ENCODE assay signal across 17 mouse cellular contexts in genomic region chr10:99211503-99212265, GRCm38 (mm10). TPM values are rescaled to one million over a fixed set of nuclear protein-coding genes. Genes with fewer than 3 reads are reported as not detected.
DNase-seq lines count a peak whose midpoint lies in the region; ATAC-seq and TF ChIP-seq lines count a peak whose summit lies in the region.
"Had no signal": no experiment of that assay in that cellular context is flagged by ENCODE, and none has a peak within 500 bp of the region (broad histone marks: within the 10 kb centered on the region; RNA-seq: fewer than 3 reads in every experiment).

No protein-coding gene starts in this region.

- TF ChIP-seq CTCF in C2C12 (IDR thresholded peaks at IDR 0.05; ENCODE audit: control insufficient read depth, insufficient read depth, insufficient read length) (no peak), CH12.LX (conservative IDR thresholded peaks at IDR 0.05 in 1 of 2, IDR thresholded peaks at IDR 0.05 in 1 of 2; ENCODE audit: low read depth in 2 of 2, low read length in 2 of 2) (no peak)
- TF ChIP-seq CTCF in intestine, postnatal 0 days (IDR thresholded peaks at IDR 0.05; ENCODE audit: low read depth): no peak

- DNase-seq in CH12.LX (ENCODE audit: extremely low read depth) (no peak), MN1 (ENCODE audit: low spot score) (no peak)
- no peak for DNase-seq in thymus, postnatal 4 days
- no peak for DNase-seq in heart, adult 9 months (ENCODE audit: low spot score in 2 of 2)
- DNase-seq: cerebellum, adult 11-12 months; cerebellum, postnatal 36 days; layer of hippocampus, postnatal 36 days; lung, adult 2 months; midbrain, embryonic 14.5 days; right cerebral cortex, postnatal 4 days had no signal

- H3K79me3 ChIP-seq in C2C12 (ENCODE audit: low read depth): no peaks in the 10 kb centered on the region

- WGBS in intestine, postnatal 0 days: 54% methylated on average over 9 of the region's 9 CpGs

- TF ChIP-seq POLR2A in CH12.LX (IDR thresholded peaks at IDR 0.05; ENCODE audit: low read depth, low read length): no peak

- H3K27ac ChIP-seq in CH12.LX (ENCODE audit: insufficient read depth, low read depth): no peak overlapping the region
- peak overlapping the region; percentile 62 for H3K27ac ChIP-seq in intestine, postnatal 0 days (ENCODE audit: low read depth, low read length)
- H3K27ac ChIP-seq: embryonic facial prominence, embryonic 10.5 days; kidney, embryonic 15.5 days; macrophage had no signal

- no peak overlapping the region for H3ac ChIP-seq in C2C12 (ENCODE audit: control insufficient read depth, insufficient read length, low read depth)

- TF ChIP-seq RAD21 in CH12.LX (IDR thresholded peaks at IDR 0.05; ENCODE audit: low read depth, low read length): no peak

- no peaks in the 10 kb centered on the region for H3K9me3 ChIP-seq in CH12.LX (replicated peaks; ENCODE audit: low read length)
- H3K9me3 ChIP-seq in intestine, postnatal 0 days (ENCODE audit: control insufficient read depth): no peaks in the 10 kb centered on the region
- H3K9me3 ChIP-seq: embryonic facial prominence, embryonic 10.5 days; kidney, embryonic 15.5 days had no signal

- H3K9ac ChIP-seq in CH12.LX (ENCODE audit: insufficient read depth, low read depth): no peak overlapping the region
- H3K9ac ChIP-seq in intestine, postnatal 0 days (ENCODE audit: low read depth, low read length): no peak overlapping the region
- H3K9ac ChIP-seq: kidney, embryonic 15.5 days had no signal

- no peaks in the 10 kb centered on the region for H3K79me2 ChIP-seq in C2C12 (ENCODE audit: control insufficient read depth, insufficient read depth)
- H3K79me2 ChIP-seq in CH12.LX (replicated peaks; ENCODE audit: control insufficient read depth, extremely low read depth, insufficient read depth, poor library complexity, severe bottlenecking): no peaks in the 10 kb centered on the region

- H3K36me3 ChIP-seq in C2C12 (ENCODE audit: control insufficient read depth, insufficient read depth): no peaks in the 10 kb centered on the region
- H3K36me3 ChIP-seq in CH12.LX (replicated peaks in 1 of 2; ENCODE audit: control insufficient read depth in 1 of 2, insufficient read depth in 1 of 2, low read length in 1 of 2): no peaks in the 10 kb centered on the region
- H3K36me3 ChIP-seq in intestine, postnatal 0 days (ENCODE audit: control insufficient read depth, insufficient read depth): no peaks in the 10 kb centered on the region
- H3K36me3 ChIP-seq: embryonic facial prominence, embryonic 10.5 days; kidney, embryonic 15.5 days had no signal

- in situ Hi-C loops in CH12.LX (cut with MboI; ENCODE audit: low pct_ligation_motif_present, low pct_unique_long_range_greater_than_20kb, low sequenced_read_pairs): no loop called here

- peaks cover 0 to 5% of the 10 kb centered on the region in 2 experiments; a peak in 2 of 4 replicates for H3K4me1 ChIP-seq in CH12.LX (ENCODE audit: control insufficient read depth in 1 of 2, insufficient read depth in 2 of 2)
- peaks cover 3% of the 10 kb centered on the region for H3K4me1 ChIP-seq in intestine, postnatal 0 days (replicated peaks; ENCODE audit: control insufficient read depth, insufficient read depth, low read length)

- dilution Hi-C loops in CH12.LX (cut with MboI; ENCODE audit: extremely low pct_ligation_motif_present, extremely low pct_unique_long_range_greater_than_20kb, low sequenced_read_pairs): no loop called here

- no peak overlapping the region for H3K4me2 ChIP-seq in CH12.LX (ENCODE audit: insufficient read depth, low read depth, poor library complexity, severe bottlenecking)
- H3K4me2 ChIP-seq in intestine, postnatal 0 days (replicated peaks; ENCODE audit: low read depth): no peak overlapping the region
- H3K4me2 ChIP-seq: kidney, embryonic 15.5 days had no signal

- H3K4me3 ChIP-seq in C2C12 (ENCODE audit: insufficient read depth, poor library complexity, severe bottlenecking) (no peak overlapping the region), CH12.LX (replicated peaks in 1 of 3; ENCODE audit: low read depth in 2 of 3, low read length in 2 of 3, poor library complexity in 1 of 3) (no peak overlapping the region)
- H3K4me3 ChIP-seq in intestine, postnatal 0 days (ENCODE audit: low read depth, low read length): no peak overlapping the region
- H3K4me3 ChIP-seq: embryonic facial prominence, embryonic 10.5 days; kidney, embryonic 15.5 days had no signal

- H3K27me3 ChIP-seq in C2C12 (ENCODE audit: control insufficient read depth, insufficient read depth, insufficient read length) (no peaks in the 10 kb centered on the region), CH12.LX (replicated peaks) (no peaks in the 10 kb centered on the region)
- no peaks in the 10 kb centered on the region for H3K27me3 ChIP-seq in intestine, postnatal 0 days (replicated peaks; ENCODE audit: control insufficient read depth, insufficient read depth, low read length)
- H3K27me3 ChIP-seq: kidney, embryonic 15.5 days had no signal

- ATAC-seq in intestine, postnatal 0 days: peak; percentile 96
- peak; percentile 86 for ATAC-seq in monocyte, adult 5-6 weeks (replicated peaks; ENCODE audit: insufficient number of reproducible peaks, low FRiP score, low TSS enrichment, poor library complexity, severe bottlenecking)
- ATAC-seq: forebrain, embryonic 14.5 days had no signal

- TF ChIP-seq EP300 in CH12.LX (IDR thresholded peaks at IDR 0.05; ENCODE audit: low read length): no peak

TF ChIP-seq in C2C12, 6 proteins besides CTCF, POLR2A, EP300 and RAD21:
- TF ChIP-seq FOSL1 (IDR thresholded peaks at IDR 0.05; ENCODE audit: insufficient read depth, low read length, poor library complexity, severe bottlenecking): peak; percentile 62
- TF ChIP-seq CEBPB (IDR thresholded peaks at IDR 0.05; ENCODE audit: low read depth): peak; percentile 28
- no peak for TF ChIP-seq USF1 (IDR thresholded peaks at IDR 0.05; ENCODE audit: low read depth)
- no peak for TF ChIP-seq MYOD1 (IDR thresholded peaks at IDR 0.05; ENCODE audit: control insufficient read depth, insufficient read length, low read depth)

TF ChIP-seq in CH12.LX, 34 proteins besides CTCF, POLR2A, EP300 and RAD21:
- TF ChIP-seq ZNF384 (IDR thresholded peaks at IDR 0.05; ENCODE audit: low read depth, low read length) (0 out of 2 replicates have a peak, but pooled peaks have one; percentile 21), MXI1 (IDR thresholded peaks at IDR 0.05; ENCODE audit: low read depth, low read length) (0 out of 2 replicates have a peak, but pooled peaks have one; percentile 26), ZMIZ1 (IDR thresholded peaks at IDR 0.05; ENCODE audit: low read depth, low read length) (no peak)

RNA-seq across cellular contexts. Expression of gene Dusp6, which starts 51.3 kb away (rescaled TPM):
- polyA plus RNA-seq in C2C12 (2012; fragmentation: generic; extraction: Trizol) (40.3 TPM), CH12.LX (2012; ENCODE audit: insufficient read length, low read depth) (4.1 and 6.1 TPM in 2 replicates)
- total RNA-seq in CH12.LX (2012; rRNA removed) (6.2 and 7.6 TPM in 2 replicates), CH12.LX (2014; rRNA removed) (11.6 and 13.5 TPM in 2 replicates)
- 27.9 and 34.6 TPM in 2 replicates for polyA plus RNA-seq in intestine, postnatal 0 days (2015; fragmentation: Nextera tagmentation; extraction: Ambion mirVana)
- total RNA-seq in monocyte, adult 5-6 weeks (2017): 114 to 201 TPM (median 184 TPM) in 3 replicates
